Mouse (Mus musculus): ENCODE data around the gene Trappc6b. TPM values are rescaled to one million over a fixed set of nuclear protein-coding genes. Genes with fewer than 3 reads are reported as not detected.

The Trappc6b gene
- polyA plus RNA-seq, 1 experiment: 41.7 TPM

GRCm38 (mm10) chr12:59012710-59013091, 48.6 kb downstream of the Trappc6b start:
- 0% methylated on average over 7 of the region's 7 CpGs for WGBS
- H3K4me1 ChIP-seq (ENCODE audit: control insufficient read depth, insufficient read depth, low read length): no peaks in the 10 kb centered on the region
- TF ChIP-seq POLR2A (IDR thresholded peaks at IDR 0.05; ENCODE audit: borderline replicate concordance, control insufficient read depth, low read depth, low read length) (no peak), CTCF (IDR thresholded peaks at IDR 0.05; ENCODE audit: control insufficient read depth, insufficient read depth, low read length) (no peak)
- no peak overlapping the region; the same call in 1 of the 2 replicates for H3K27ac ChIP-seq (ENCODE audit: control insufficient read depth, insufficient read depth, low read depth, low read length, poor library complexity)
- peak overlapping the region; percentile 69 for H3K4me3 ChIP-seq (replicated peaks; ENCODE audit: control insufficient read depth, low read depth, low read length)

- no peaks in the 10 kb centered on the region for H3K4me1 ChIP-seq (ENCODE audit: control insufficient read depth, insufficient read depth, low read length)
- peak within 1 kb of the TSS; percentile 97 for H3K27ac ChIP-seq (ENCODE audit: control insufficient read depth, insufficient read depth, low read depth, low read length, poor library complexity)
- TF ChIP-seq CTCF (IDR thresholded peaks at IDR 0.05; ENCODE audit: control insufficient read depth, insufficient read depth, low read length): 0 out of 2 replicates have a peak, but pooled peaks have one; percentile 9
- peak; percentile 80 for TF ChIP-seq POLR2A (IDR thresholded peaks at IDR 0.05; ENCODE audit: borderline replicate concordance, control insufficient read depth, low read depth, low read length)
- under 1% methylated on average over 48 of the region's 48 CpGs for WGBS
- H3K4me3 ChIP-seq (replicated peaks; ENCODE audit: control insufficient read depth, low read depth, low read length): peak within 1 kb of the TSS; percentile 82
Measured at GRCm38 (mm10) chr12:59011844-59012709, 49.2 kb downstream of the Trappc6b start, which contains the start of gene Sec23a. Gene Sec23a (minus strand): TSS chr12:59012017.

DNA sequence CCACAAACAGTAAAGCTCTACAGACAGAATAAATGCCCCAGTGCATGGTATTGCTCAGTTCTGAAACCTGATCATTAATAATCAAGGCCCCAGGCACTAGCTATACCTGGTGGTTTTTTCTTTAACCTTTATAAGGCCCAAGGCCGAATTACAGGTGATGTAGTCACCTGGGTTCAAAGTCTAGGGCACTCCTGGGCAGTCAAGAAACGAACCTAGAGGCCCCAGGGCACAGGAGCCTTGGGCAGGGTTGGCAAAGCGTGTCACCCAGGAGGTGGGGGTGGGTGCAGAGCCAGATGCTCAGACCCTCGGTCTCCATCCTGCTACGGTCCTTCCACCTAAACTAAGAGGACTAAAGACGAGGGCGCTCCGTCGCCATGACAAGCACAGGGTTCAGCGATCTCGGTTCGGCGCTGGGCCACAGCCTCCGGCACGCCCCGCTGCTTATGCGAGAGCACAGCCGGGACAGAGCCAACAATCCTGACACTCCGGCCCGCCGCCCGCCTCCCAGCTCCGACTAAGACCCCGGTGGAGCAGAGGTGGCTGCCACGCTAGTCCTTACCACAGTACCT, 49.9 kb downstream of the Trappc6b start:
- no peak for TF ChIP-seq POLR2A (IDR thresholded peaks at IDR 0.05; ENCODE audit: borderline replicate concordance, control insufficient read depth, low read depth, low read length)
- no peak for TF ChIP-seq CTCF (IDR thresholded peaks at IDR 0.05; ENCODE audit: control insufficient read depth, insufficient read depth, low read length)
- H3K4me3 ChIP-seq (replicated peaks; ENCODE audit: control insufficient read depth, low read depth, low read length): peak overlapping the region; percentile 82
- under 1% methylated on average over 25 of the region's 25 CpGs for WGBS

GRCm38 (mm10) chr12:59010482-59010881, 50.8 kb downstream of the Trappc6b start:
- H3K27ac ChIP-seq (ENCODE audit: control insufficient read depth, insufficient read depth, low read depth, low read length, poor library complexity): no peak overlapping the region
- H3K4me1 ChIP-seq (ENCODE audit: control insufficient read depth, insufficient read depth, low read length): no peaks in the 10 kb centered on the region
- no peak overlapping the region for H3K4me3 ChIP-seq (replicated peaks; ENCODE audit: control insufficient read depth, low read depth, low read length)
- 58% methylated on average over 2 of the region's 2 CpGs for WGBS
- TF ChIP-seq CTCF (IDR thresholded peaks at IDR 0.05; ENCODE audit: control insufficient read depth, insufficient read depth, low read length) (no peak), POLR2A (IDR thresholded peaks at IDR 0.05; ENCODE audit: borderline replicate concordance, control insufficient read depth, low read depth, low read length) (no peak)

More for the DNA sequence above, 49.9 kb downstream of the Trappc6b start:
- no peaks in the 10 kb centered on the region for H3K4me1 ChIP-seq (ENCODE audit: control insufficient read depth, insufficient read depth, low read length)
- H3K27ac ChIP-seq (ENCODE audit: control insufficient read depth, insufficient read depth, low read depth, low read length, poor library complexity): peak overlapping the region; percentile 97

Other genes starting within 250 kb of the Trappc6b start
- 9.2 and 14.7 TPM in 2 replicates for gene Sec23a, start 49.5 kb downstream of the Trappc6b start, polyA plus RNA-seq (2011; ENCODE audit: insufficient read depth, insufficient read length, low replicate concordance, missing spikeins)
- 12.4 and 13.8 TPM in 2 replicates for gene Gemin2, start 48.1 kb downstream of the Trappc6b start, polyA plus RNA-seq (2011; ENCODE audit: insufficient read depth, insufficient read length, low replicate concordance, missing spikeins)
- gene Pnn, start 5.4 kb upstream of the Trappc6b start, polyA plus RNA-seq (2011; ENCODE audit: insufficient read depth, insufficient read length, low replicate concordance, missing spikeins): 73.7 and 87.0 TPM in 2 replicates
- 23.6 and 44.9 TPM in 2 replicates for gene Mia2, start 34.3 kb upstream of the Trappc6b start, polyA plus RNA-seq (2011; ENCODE audit: insufficient read depth, insufficient read length, low replicate concordance, missing spikeins)
- 12.0 and 31.7 TPM in 2 replicates for gene Fbxo33, start 158.3 kb upstream of the Trappc6b start, polyA plus RNA-seq (2011; ENCODE audit: insufficient read depth, insufficient read length, low replicate concordance, missing spikeins)

Data from bone marrow, adult 2 months (tissue).